Comparison of ENCODE assay signal across 12 mouse cellular contexts in the genomic region with DNA sequence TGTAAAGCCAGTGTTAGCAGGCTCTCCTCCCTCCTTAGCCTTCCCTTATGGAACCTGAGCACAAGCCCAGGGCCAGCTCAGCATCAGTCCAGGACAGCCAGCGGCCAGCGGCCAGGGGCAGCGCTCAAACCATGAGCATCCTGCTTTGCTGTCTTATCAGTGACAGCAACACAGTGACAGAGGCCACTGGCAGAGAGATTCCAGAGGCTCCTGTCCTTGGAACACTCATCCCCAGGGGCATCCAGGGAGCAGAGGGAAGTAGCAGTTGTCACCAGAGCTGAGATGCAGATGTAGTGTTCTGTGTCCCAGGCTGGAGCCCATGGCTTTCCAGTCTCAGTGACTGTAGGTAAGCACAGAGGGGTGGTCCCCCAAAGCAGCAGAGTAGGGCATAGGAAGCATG. TPM values are rescaled to one million over a fixed set of nuclear protein-coding genes. Genes with fewer than 3 reads are reported as not detected.
A peak's percentile ranks its signal among the peaks of the same experiment; 100 is the strongest.
DNase-seq lines count a peak whose midpoint lies in the region; ATAC-seq lines count a peak whose summit lies in the region.
"Had no signal": no experiment of that assay in that cellular context is flagged by ENCODE, and none has a peak within 500 bp of the region (broad histone marks: within the 10 kb centered on the region; RNA-seq: fewer than 3 reads in every experiment).

No protein-coding gene starts in this region.

- DNase-seq in hindbrain, embryonic 14.5 days (ENCODE audit: low spot score) = no peak
- DNase-seq in hindbrain, embryonic 11.5 days (ENCODE audit: low spot score) = no peak
- DNase-seq in adrenal gland, adult 8-10 months = peak; percentile 34
- DNase-seq in adipocyte (ENCODE audit: low spot score) = no peak
- no peak for DNase-seq in frontal cortex, adult 2 months (ENCODE audit: extremely low spot score in 1 of 2, low spot score in 1 of 2)
- DNase-seq: cerebellum, adult 9-10 months; kidney, postnatal 10 days; right cerebral cortex, postnatal 4 days had no signal

- no peak for ATAC-seq in hindbrain, embryonic 14.5 days (ENCODE audit: low FRiP score)
- ATAC-seq in hindbrain, embryonic 11.5 days (ENCODE audit: low FRiP score) = no peak
- ATAC-seq in intestine, embryonic 16.5 days = no peak

- H3K4me3 ChIP-seq in hindbrain, embryonic 14.5 days (replicated peaks; ENCODE audit: low read length) = no peak overlapping the region
- H3K4me3 ChIP-seq in hindbrain, embryonic 11.5 days (ENCODE audit: low read depth, low read length) = no peak overlapping the region
- H3K4me3 ChIP-seq in brown adipose tissue, adult 24 weeks (ENCODE audit: insufficient read depth, low read depth, low read length) = no peak overlapping the region
- H3K4me3 ChIP-seq in intestine, embryonic 16.5 days (ENCODE audit: low read length) = no peak overlapping the region
- H3K4me3 ChIP-seq: embryonic facial prominence, embryonic 12.5 days; midbrain, embryonic 12.5 days had no signal

- H3K4me2 ChIP-seq in hindbrain, embryonic 14.5 days (replicated peaks) = no peak overlapping the region
- H3K4me2 ChIP-seq in hindbrain, embryonic 11.5 days (replicated peaks; ENCODE audit: low read depth, low read length) = no peak overlapping the region
- no peak overlapping the region for H3K4me2 ChIP-seq in intestine, embryonic 16.5 days (ENCODE audit: low read depth, low read length)
- H3K4me2 ChIP-seq: embryonic facial prominence, embryonic 12.5 days; midbrain, embryonic 12.5 days had no signal

- H3K27me3 ChIP-seq in hindbrain, embryonic 14.5 days (ENCODE audit: control insufficient read depth, insufficient read depth, low read length) = no peaks in the 10 kb centered on the region
- H3K27me3 ChIP-seq in hindbrain, embryonic 11.5 days (ENCODE audit: control insufficient read depth, insufficient read depth, low read length) = no peaks in the 10 kb centered on the region
- no peaks in the 10 kb centered on the region for H3K27me3 ChIP-seq in intestine, embryonic 16.5 days (replicated peaks; ENCODE audit: control insufficient read depth, insufficient read depth, low read length)
- H3K27me3 ChIP-seq: embryonic facial prominence, embryonic 12.5 days; midbrain, embryonic 12.5 days had no signal

- no peaks in the 10 kb centered on the region for H3K9me3 ChIP-seq in hindbrain, embryonic 14.5 days (ENCODE audit: control insufficient read depth, low read length)
- H3K9me3 ChIP-seq in hindbrain, embryonic 11.5 days (ENCODE audit: control insufficient read depth, low read length) = no peaks in the 10 kb centered on the region
- H3K9me3 ChIP-seq in intestine, embryonic 16.5 days (ENCODE audit: control insufficient read depth, low read length) = no peaks in the 10 kb centered on the region
- H3K9me3 ChIP-seq: embryonic facial prominence, embryonic 12.5 days; midbrain, embryonic 12.5 days had no signal

- H3K9ac ChIP-seq in hindbrain, embryonic 14.5 days = no peak overlapping the region
- H3K9ac ChIP-seq in hindbrain, embryonic 11.5 days (ENCODE audit: low read depth, low read length) = no peak overlapping the region
- peak overlapping the region; percentile 24 for H3K9ac ChIP-seq in intestine, embryonic 16.5 days (ENCODE audit: low read depth, low read length)
- H3K9ac ChIP-seq: embryonic facial prominence, embryonic 12.5 days; midbrain, embryonic 12.5 days had no signal

- H3K4me1 ChIP-seq in hindbrain, embryonic 14.5 days (replicated peaks; ENCODE audit: control insufficient read depth, insufficient read depth, low read length) = peaks cover 18% of the 10 kb centered on the region
- H3K4me1 ChIP-seq in hindbrain, embryonic 11.5 days (replicated peaks; ENCODE audit: control insufficient read depth, insufficient read depth, low read length) = no peaks in the 10 kb centered on the region
- peaks cover 41% of the 10 kb centered on the region for H3K4me1 ChIP-seq in brown adipose tissue, adult 24 weeks (ENCODE audit: control insufficient read depth, insufficient read depth, insufficient read length, low read length)
- peaks cover 47% of the 10 kb centered on the region for H3K4me1 ChIP-seq in intestine, embryonic 16.5 days (ENCODE audit: control insufficient read depth, insufficient read depth, low read length)

- peak overlapping the region; percentile 65; the same call in 1 of the 2 replicates for H3K27ac ChIP-seq in hindbrain, embryonic 14.5 days
- H3K27ac ChIP-seq in hindbrain, embryonic 11.5 days (ENCODE audit: low read depth, low read length) = no peak overlapping the region
- 0 out of 2 replicates have a peak overlapping the region, but pooled peaks have one; percentile 100 for H3K27ac ChIP-seq in brown adipose tissue, adult 24 weeks (replicated peaks; ENCODE audit: low read depth, low read length)
- peak overlapping the region; percentile 84 for H3K27ac ChIP-seq in intestine, embryonic 16.5 days (ENCODE audit: low read length)
- H3K27ac ChIP-seq: midbrain, embryonic 12.5 days had no signal

- WGBS in hindbrain, embryonic 14.5 days = 81% methylated on average over 3 of the region's 3 CpGs
- 79% methylated on average over 3 of the region's 3 CpGs for WGBS in hindbrain, embryonic 11.5 days
- WGBS in intestine, embryonic 16.5 days = 61% methylated on average over 3 of the region's 3 CpGs

- H3K36me3 ChIP-seq in hindbrain, embryonic 14.5 days (replicated peaks; ENCODE audit: control insufficient read depth, insufficient read depth) = no peaks in the 10 kb centered on the region
- no peaks in the 10 kb centered on the region for H3K36me3 ChIP-seq in hindbrain, embryonic 11.5 days (ENCODE audit: control insufficient read depth, insufficient read depth, low read length)
- H3K36me3 ChIP-seq in intestine, embryonic 16.5 days (ENCODE audit: control insufficient read depth, insufficient read depth, low read length) = no peaks in the 10 kb centered on the region
- H3K36me3 ChIP-seq: embryonic facial prominence, embryonic 12.5 days; midbrain, embryonic 12.5 days had no signal

RNA-seq across cellular contexts. Expression of a gene that starts 32.5 kb away (rescaled TPM):
- 1.9 and 2.1 TPM in 2 replicates for polyA plus RNA-seq in hindbrain, embryonic 14.5 days (2014; fragmentation: Nextera tagmentation; extraction: Ambion mirVana)
- 0.25 and 0.79 TPM in 2 replicates for polyA plus RNA-seq in hindbrain, embryonic 11.5 days (2014; fragmentation: Nextera tagmentation; extraction: Ambion mirVana)
- 10 to 100 TPM; 36.0 to 59.9 (median 52.3) TPM for total RNA-seq in adrenal gland, adult 8-10 months (2022)
- 0.99 and 1.8 TPM in 2 replicates for polyA plus RNA-seq in brown adipose tissue, adult 24 weeks (2012; ENCODE audit: insufficient read depth, insufficient read length, missing spikeins)
- 1.5 and 1.6 TPM in 2 replicates for polyA plus RNA-seq in intestine, embryonic 16.5 days (2015; fragmentation: Nextera tagmentation; extraction: Ambion mirVana)
- 60.4 and 66.5 TPM in 2 replicates for polyA plus RNA-seq in frontal cortex, adult 2 months (2012; rRNA removed)

Comparison
In these comparisons a context has a peak if more than half of its experiments do, and no peak if none do; other contexts are left out.
1. RNA of a gene that starts 32.5 kb away (polyA plus RNA-seq): 60.4 to 66.5 TPM in frontal cortex, adult 2 months; 1.9 to 2.1 TPM in hindbrain, embryonic 14.5 days, 1.5 to 1.6 TPM in intestine, embryonic 16.5 days, 0.99 to 1.8 TPM in brown adipose tissue, adult 24 weeks and 0.25 to 0.79 TPM in hindbrain, embryonic 11.5 days; every median in the first group is over 10 times any median in the second.